Mouse (Mus musculus) layer of hippocampus, adult 8-10 months (tissue): ENCODE measurements at regions not wholly inside any gene's neighbourhood (a gene's known extent, or its start where the extent isn't known, plus 50 kb on each side); places are given as distances from the start of the nearest gene placed in this dataset.

ENCODE experiments used
- DNase-seq, 2 experiments: peaks; one replicate each; pipeline ENCODE4 v3.0.0; 2022; ENCODE audit warnings: low spot score in 2 of 2

DNA sequence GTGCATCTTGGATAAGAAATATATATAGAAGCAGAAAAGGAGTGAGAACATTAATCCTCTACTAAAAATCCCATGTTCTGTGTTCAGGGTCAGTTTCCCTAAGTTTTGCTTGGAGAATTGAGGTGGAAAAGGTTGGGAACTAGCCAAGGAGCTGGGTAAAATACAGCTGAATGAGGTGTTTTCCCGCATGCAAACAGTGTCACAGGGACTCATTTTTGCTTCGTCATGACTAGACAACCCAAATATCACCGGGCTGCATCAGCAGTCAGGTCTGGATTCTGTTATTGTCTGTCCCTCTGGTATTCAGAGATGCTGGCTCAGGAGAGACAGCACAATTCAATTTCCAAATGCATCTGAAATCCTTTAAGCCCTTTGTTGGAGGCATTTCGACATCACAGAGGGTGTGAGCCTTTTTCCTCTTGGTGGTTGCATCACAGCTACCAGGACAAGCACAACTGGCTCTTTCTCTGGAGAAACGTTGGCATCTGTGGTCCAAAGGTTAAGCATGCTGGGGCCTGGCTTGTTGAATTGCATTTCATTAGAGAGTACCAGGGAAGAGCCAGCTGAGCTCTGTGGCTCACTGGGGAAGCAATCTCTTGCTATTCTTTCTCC lies 59.6 kb upstream of the Sesn3 start:
- DNase-seq: no peak

DNA sequence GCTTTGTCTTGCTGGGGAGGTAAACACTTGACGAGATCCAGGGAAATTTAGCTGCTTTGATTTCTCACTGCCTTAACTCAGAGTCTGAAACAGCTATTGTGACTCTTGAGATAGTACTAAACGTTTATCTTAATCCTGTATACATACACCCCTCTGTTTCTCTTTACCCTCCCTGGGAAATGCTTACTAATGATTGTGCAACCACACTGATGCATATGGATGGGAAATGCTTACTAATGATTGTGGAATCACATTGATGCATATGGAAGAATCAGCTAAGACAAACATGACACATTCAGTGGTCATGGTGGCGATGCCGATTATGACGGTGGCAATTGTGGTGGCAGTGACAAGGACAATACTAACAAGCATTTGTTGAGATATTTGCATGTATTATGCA lies 58.9 kb upstream of the Sesn3 start:
- DNase-seq: no peak

DNA sequence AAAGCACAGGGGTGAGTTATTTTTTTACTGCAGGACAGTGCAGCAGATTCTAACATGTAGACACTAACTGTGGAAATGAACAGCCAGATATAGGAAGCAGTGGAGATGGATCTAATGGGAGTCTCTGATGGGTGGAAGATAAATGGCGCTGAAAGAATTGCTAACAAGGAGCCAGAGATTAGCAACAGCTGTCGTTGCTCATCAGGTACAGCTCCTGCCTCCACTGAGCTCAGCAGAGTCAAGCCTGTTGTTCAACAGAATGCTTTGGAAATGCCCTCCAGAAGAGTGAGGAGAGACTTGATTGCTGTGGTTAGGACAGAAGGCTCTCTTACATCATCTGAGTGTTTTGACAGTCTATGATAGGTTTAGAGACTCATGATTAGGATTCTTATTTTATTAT lies 51.9 kb upstream of the Sesn3 start:
- DNase-seq: no peak
